Mouse (Mus musculus) cerebellum, adult 9-11 months (tissue): Measurements from ENCODE around the gene Zfp60.

Experiments
- DNase-seq: peaks from one replicate; pipeline ENCODE4 v3.0.0; 2022

Gene Zfp60

GRCm38 (mm10) chr7:27794566-27794965 lies 63.4 kb downstream of the Zfp60 start:
- no peak for DNase-seq

- DNase-seq = no peak
Observed at GRCm38 (mm10) chr7:27797906-27798811, 67.0 kb downstream of the Zfp60 start.

DNA sequence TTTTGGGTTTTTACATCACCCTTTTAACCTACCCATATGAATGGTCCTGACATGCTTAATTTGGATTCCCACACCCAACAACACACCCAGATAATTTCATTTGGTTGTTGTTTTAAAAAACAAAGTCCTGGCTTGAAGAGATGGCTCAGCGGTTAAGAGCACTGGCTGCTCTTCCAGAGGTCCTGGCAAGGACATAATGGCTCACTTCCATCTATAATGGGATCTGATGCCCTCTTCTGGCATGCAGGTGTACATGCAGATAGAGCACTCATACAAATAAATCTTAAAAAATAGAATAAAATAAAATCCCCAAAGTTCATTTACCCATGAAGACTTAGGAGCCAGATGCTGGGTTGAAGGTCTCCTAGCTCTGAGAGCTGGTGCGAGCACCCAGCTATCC lies 69.9 kb downstream of the Zfp60 start:
- no peak for DNase-seq

DNA sequence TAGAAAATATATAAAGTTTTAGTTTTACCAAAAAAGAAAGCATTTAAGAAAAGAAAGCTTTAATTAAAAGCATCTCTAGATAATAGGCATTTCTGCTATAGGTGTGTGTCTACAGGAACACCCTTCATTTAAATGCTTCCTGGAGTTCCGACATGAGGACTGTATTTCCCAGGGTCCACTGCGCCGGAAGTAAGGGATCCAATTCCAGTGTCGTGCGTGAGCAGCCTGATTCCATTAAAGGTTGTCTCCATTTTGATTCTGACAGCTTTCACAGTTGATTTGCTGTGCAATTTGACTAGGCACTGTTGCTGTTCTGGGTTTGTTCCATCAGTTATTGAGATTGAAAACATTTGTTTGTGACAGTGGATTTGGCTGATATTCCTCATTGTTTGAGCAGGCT lies 71.8 kb downstream of the Zfp60 start:
- no peak for DNase-seq
